Mouse (Mus musculus) MEL-GATA-1-ER (cell line): Measurements from ENCODE around the gene C5ar2.

Source experiments
- DNase-seq: peaks from one replicate; pipeline ENCODE4 v3.0.0-alpha.2; 2012; ENCODE audit warnings: low read depth; ENCODE audit errors: extremely low read depth

Gene C5ar2

GRCm38 (mm10) chr7:16201136-16201535, 42.8 kb downstream of the C5ar2 start:
- no peak for DNase-seq

GRCm38 (mm10) chr7:16198540-16198939, 45.4 kb downstream of the C5ar2 start:
- no peak for DNase-seq

- DNase-seq, result no peak
Observed at GRCm38 (mm10) chr7:16197166-16197565, 46.8 kb downstream of the C5ar2 start.

- no peak for DNase-seq
Observed at GRCm38 (mm10) chr7:16196616-16197015, 47.3 kb downstream of the C5ar2 start.

GRCm38 (mm10) chr7:16193702-16194101, 50.3 kb downstream of the C5ar2 start:
- no peak for DNase-seq

- peak; percentile 16 for DNase-seq
Observed at GRCm38 (mm10) chr7:16192315-16192714, 51.6 kb downstream of the C5ar2 start.

GRCm38 (mm10) chr7:16187494-16187893, 56.5 kb downstream of the C5ar2 start:
- no peak for DNase-seq
